Mouse (Mus musculus): ENCODE measurements around the gene Hmgb1. TPM values are rescaled to one million over a fixed set of nuclear protein-coding genes. Genes with fewer than 3 reads are reported as not detected.

The Hmgb1 gene
- polyA plus RNA-seq, 1 experiment from 2014 or later = 1,827 TPM

- no peaks in the 10 kb centered on the region for H3K27me3 ChIP-seq
- H3K36me3 ChIP-seq (ENCODE audit: poor library complexity, severe bottlenecking) = peaks cover 3% of the 10 kb centered on the region; the same call in 1 of the 2 replicates
- H3K9ac ChIP-seq = peak overlapping the region; percentile 82
- H3K27ac ChIP-seq = peak overlapping the region; percentile 92; the same call in 1 of the 2 replicates
- H3K4me2 ChIP-seq = peak overlapping the region; percentile 65
- no peaks in the 10 kb centered on the region for H3K9me3 ChIP-seq (replicated peaks)
- peak overlapping the region; percentile 62 for H3K4me3 ChIP-seq
- 54% methylated on average over 1 of the region's 1 CpGs for WGBS
- ATAC-seq = no peak
- peaks cover 20% of the 10 kb centered on the region for H3K4me1 ChIP-seq
These were observed 1.2 kb downstream of the Hmgb1 start for GRCm38 (mm10) chr5:149183122-149183521.

- no peak for ATAC-seq
- Histone ChIP-seq H3K27me3 (no peaks in the 10 kb centered on the region), H3K27ac (no peak overlapping the region), H3K9ac (0 out of 2 replicates have a peak overlapping the region, but pooled peaks have one; percentile 30), H3K4me1 (peaks cover 20% of the 10 kb centered on the region), H3K4me3 (no peak overlapping the region), H3K4me2 (0 out of 2 replicates have a peak overlapping the region, but pooled peaks have one; percentile 10), H3K36me3 (ENCODE audit: poor library complexity, severe bottlenecking) (0 out of 2 replicates have a peak, but pooled peaks cover 3% of the 10 kb centered on the region), H3K9me3 (replicated peaks) (no peaks in the 10 kb centered on the region)
- WGBS = 86% methylated on average over 5 of the region's 5 CpGs
These were observed 2.0 kb downstream of the Hmgb1 start for GRCm38 (mm10) chr5:149182186-149182870.

GRCm38 (mm10) chr5:149179826-149180225 lies 4.5 kb downstream of the Hmgb1 start:
- no peaks in the 10 kb centered on the region for H3K4me1 ChIP-seq
- 89% methylated on average over 3 of the region's 3 CpGs for WGBS
- no peak for ATAC-seq
- no peak overlapping the region for H3K9ac ChIP-seq
- no peak overlapping the region for H3K27ac ChIP-seq
- no peak overlapping the region for H3K4me2 ChIP-seq
- H3K9me3 ChIP-seq (replicated peaks) = no peaks in the 10 kb centered on the region
- no peak overlapping the region for H3K4me3 ChIP-seq
- H3K36me3 ChIP-seq (ENCODE audit: poor library complexity, severe bottlenecking) = 0 out of 2 replicates have a peak, but pooled peaks cover 3% of the 10 kb centered on the region
- H3K27me3 ChIP-seq = no peaks in the 10 kb centered on the region

GRCm38 (mm10) chr5:149178095-149178494 lies 6.2 kb downstream of the Hmgb1 start:
- Histone ChIP-seq H3K9me3 (replicated peaks) (no peaks in the 10 kb centered on the region), H3K4me3 (no peak overlapping the region), H3K9ac (no peak overlapping the region), H3K4me2 (no peak overlapping the region), H3K27me3 (no peaks in the 10 kb centered on the region), H3K27ac (no peak overlapping the region), H3K36me3 (ENCODE audit: poor library complexity, severe bottlenecking) (0 out of 2 replicates have a peak, but pooled peaks cover 3% of the 10 kb centered on the region), H3K4me1 (no peaks in the 10 kb centered on the region)
- ATAC-seq = no peak
- 87% methylated on average over 5 of the region's 5 CpGs for WGBS

- Histone ChIP-seq H3K27me3 (no peaks in the 10 kb centered on the region), H3K9me3 (replicated peaks) (no peaks in the 10 kb centered on the region), H3K36me3 (ENCODE audit: poor library complexity, severe bottlenecking) (0 out of 2 replicates have a peak, but pooled peaks cover 3% of the 10 kb centered on the region), H3K9ac (no peak overlapping the region), H3K4me2 (no peak overlapping the region), H3K4me1 (no peaks in the 10 kb centered on the region), H3K27ac (no peak overlapping the region), H3K4me3 (no peak overlapping the region)
- no peak for ATAC-seq
- 84% methylated on average over 6 of the region's 6 CpGs for WGBS
These were observed 8.6 kb downstream of the Hmgb1 start for GRCm38 (mm10) chr5:149175736-149176135.

- no peak for ATAC-seq
- H3K27ac ChIP-seq = no peak overlapping the region
- no peaks in the 10 kb centered on the region for H3K4me1 ChIP-seq
- WGBS = 92% methylated on average over 7 of the region's 7 CpGs
- no peak overlapping the region for H3K4me3 ChIP-seq
- no peaks in the 10 kb centered on the region for H3K9me3 ChIP-seq (replicated peaks)
- H3K36me3 ChIP-seq (ENCODE audit: poor library complexity, severe bottlenecking) = no peaks in the 10 kb centered on the region
- no peaks in the 10 kb centered on the region for H3K27me3 ChIP-seq
- no peak overlapping the region for H3K4me2 ChIP-seq
- no peak overlapping the region for H3K9ac ChIP-seq
These were observed 9.8 kb downstream of the Hmgb1 start for GRCm38 (mm10) chr5:149174527-149174926.

- H3K4me3 ChIP-seq = no peak overlapping the region
- H3K27me3 ChIP-seq = no peaks in the 10 kb centered on the region
- H3K27ac ChIP-seq = no peak overlapping the region
- 78% methylated on average over 10 of the region's 10 CpGs for WGBS
- no peak overlapping the region for H3K4me2 ChIP-seq
- H3K9me3 ChIP-seq (replicated peaks) = no peaks in the 10 kb centered on the region
- H3K4me1 ChIP-seq = no peaks in the 10 kb centered on the region
- H3K9ac ChIP-seq = no peak overlapping the region
- H3K36me3 ChIP-seq (ENCODE audit: poor library complexity, severe bottlenecking) = no peaks in the 10 kb centered on the region
- no peak for ATAC-seq
These were observed 12.0 kb downstream of the Hmgb1 start for GRCm38 (mm10) chr5:149172246-149172645.

- H3K4me3 ChIP-seq = no peak overlapping the region
- no peak for ATAC-seq
- no peak overlapping the region for H3K4me2 ChIP-seq
- H3K36me3 ChIP-seq (ENCODE audit: poor library complexity, severe bottlenecking) = no peaks in the 10 kb centered on the region
- no peak overlapping the region for H3K9ac ChIP-seq
- no peaks in the 10 kb centered on the region for H3K27me3 ChIP-seq
- WGBS = 53% methylated on average over 8 of the region's 8 CpGs
- H3K4me1 ChIP-seq = no peaks in the 10 kb centered on the region
- no peaks in the 10 kb centered on the region for H3K9me3 ChIP-seq (replicated peaks)
- no peak overlapping the region for H3K27ac ChIP-seq
These were observed 13.3 kb downstream of the Hmgb1 start for GRCm38 (mm10) chr5:149170841-149171588.

GRCm38 (mm10) chr5:149168816-149169215 lies 15.5 kb downstream of the Hmgb1 start:
- 87% methylated on average over 9 of the region's 9 CpGs for WGBS
- H3K4me1 ChIP-seq = no peaks in the 10 kb centered on the region
- no peak overlapping the region for H3K4me2 ChIP-seq
- no peak overlapping the region for H3K4me3 ChIP-seq
- no peaks in the 10 kb centered on the region for H3K9me3 ChIP-seq (replicated peaks)
- H3K27ac ChIP-seq = no peak overlapping the region
- no peak for ATAC-seq
- no peaks in the 10 kb centered on the region for H3K36me3 ChIP-seq (ENCODE audit: poor library complexity, severe bottlenecking)
- H3K9ac ChIP-seq = no peak overlapping the region
- no peaks in the 10 kb centered on the region for H3K27me3 ChIP-seq

GRCm38 (mm10) chr5:149168051-149168450 lies 16.2 kb downstream of the Hmgb1 start:
- no peak overlapping the region for H3K4me2 ChIP-seq
- H3K9me3 ChIP-seq (replicated peaks) = no peaks in the 10 kb centered on the region
- ATAC-seq = no peak
- H3K36me3 ChIP-seq (ENCODE audit: poor library complexity, severe bottlenecking) = no peaks in the 10 kb centered on the region
- H3K9ac ChIP-seq = no peak overlapping the region
- H3K4me3 ChIP-seq = no peak overlapping the region
- H3K27ac ChIP-seq = no peak overlapping the region
- 82% methylated on average over 2 of the region's 2 CpGs for WGBS
- H3K4me1 ChIP-seq = no peaks in the 10 kb centered on the region
- H3K27me3 ChIP-seq = no peaks in the 10 kb centered on the region

- no peak for ATAC-seq
- H3K9ac ChIP-seq = no peak overlapping the region
- no peaks in the 10 kb centered on the region for H3K36me3 ChIP-seq (ENCODE audit: poor library complexity, severe bottlenecking)
- no peak overlapping the region for H3K4me2 ChIP-seq
- H3K4me3 ChIP-seq = no peak overlapping the region
- H3K27me3 ChIP-seq = no peaks in the 10 kb centered on the region
- no peak overlapping the region for H3K27ac ChIP-seq
- no peaks in the 10 kb centered on the region for H3K9me3 ChIP-seq (replicated peaks)
- H3K4me1 ChIP-seq = no peaks in the 10 kb centered on the region
- WGBS = 95% methylated on average over 10 of the region's 10 CpGs
These were observed 18.3 kb downstream of the Hmgb1 start for GRCm38 (mm10) chr5:149166011-149166410.

- H3K9me3 ChIP-seq (replicated peaks) = no peaks in the 10 kb centered on the region
- H3K36me3 ChIP-seq (ENCODE audit: poor library complexity, severe bottlenecking) = no peaks in the 10 kb centered on the region
- no peak overlapping the region for H3K4me2 ChIP-seq
- 60% methylated on average over 7 of the region's 7 CpGs for WGBS
- no peak for ATAC-seq
- H3K27ac ChIP-seq = no peak overlapping the region
- no peaks in the 10 kb centered on the region for H3K4me1 ChIP-seq
- H3K9ac ChIP-seq = no peak overlapping the region
- no peaks in the 10 kb centered on the region for H3K27me3 ChIP-seq
- no peak overlapping the region for H3K4me3 ChIP-seq
These were observed 19.4 kb downstream of the Hmgb1 start for GRCm38 (mm10) chr5:149164881-149165280.
